Mouse (Mus musculus) kidney, postnatal 14 days (tissue): ENCODE results near the gene Emid1.

Experiments used
- DNase-seq: peaks from one replicate; pipeline ENCODE4 v3.0.0; 2022; ENCODE audit warnings: mixed read lengths

Gene Emid1

DNA sequence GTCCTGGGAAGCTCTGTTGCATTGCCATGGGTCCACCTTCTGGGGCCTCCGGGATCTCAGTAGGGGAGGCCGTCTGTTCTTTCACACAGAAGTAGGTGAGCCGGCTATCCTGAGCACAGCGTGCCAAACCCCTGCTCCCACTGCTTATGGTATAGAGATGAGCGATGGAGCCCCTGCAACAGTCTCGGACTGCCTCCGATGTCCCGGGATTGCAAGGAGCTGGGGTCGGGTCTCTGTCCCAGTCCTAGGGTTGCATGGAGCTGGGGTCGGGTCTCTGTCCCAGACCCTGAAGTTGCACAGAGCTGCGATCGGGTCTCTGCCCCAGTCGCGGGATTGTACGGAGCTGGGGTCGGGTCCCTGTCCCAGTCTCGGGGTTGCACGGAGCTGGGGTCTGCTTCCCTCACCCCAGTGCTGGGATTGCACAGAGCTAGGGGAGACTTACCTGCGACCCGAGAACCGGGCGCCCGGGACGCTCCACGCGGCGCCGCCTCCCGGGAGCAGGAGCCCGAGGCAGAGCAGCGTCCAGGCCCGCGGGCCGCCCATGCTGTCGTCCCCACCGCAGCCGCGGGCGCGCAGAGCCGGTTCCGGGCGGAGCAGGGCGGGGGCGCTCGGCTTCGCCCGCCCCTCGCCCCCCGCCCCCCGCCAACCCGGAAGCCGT lies at the start of gene Emid1:
Gene Emid1 (minus strand): TSS at position 578 of the 658 bp plus-strand sequence.
- peak; percentile 65 for DNase-seq

DNA sequence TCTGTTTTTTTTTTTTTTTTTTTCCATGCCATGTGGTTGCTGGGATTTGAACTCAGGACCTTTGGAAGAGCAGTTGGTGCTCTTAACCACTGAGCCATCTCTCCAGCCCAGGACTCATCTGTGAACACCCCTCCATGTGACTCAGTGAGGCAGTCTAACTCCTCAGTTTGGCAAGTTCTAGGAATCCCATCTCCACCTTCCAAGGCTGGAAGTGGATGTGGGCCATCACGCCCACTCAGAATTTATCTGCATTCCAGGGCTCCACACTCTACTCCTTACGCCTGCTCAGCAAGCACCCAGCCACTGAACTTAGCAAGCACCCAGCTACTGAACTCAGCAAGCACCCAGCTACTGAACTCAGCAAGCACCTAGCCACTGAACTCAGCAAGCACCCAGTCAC lies 47.8 kb upstream of the Emid1 start:
- DNase-seq = no peak

DNA sequence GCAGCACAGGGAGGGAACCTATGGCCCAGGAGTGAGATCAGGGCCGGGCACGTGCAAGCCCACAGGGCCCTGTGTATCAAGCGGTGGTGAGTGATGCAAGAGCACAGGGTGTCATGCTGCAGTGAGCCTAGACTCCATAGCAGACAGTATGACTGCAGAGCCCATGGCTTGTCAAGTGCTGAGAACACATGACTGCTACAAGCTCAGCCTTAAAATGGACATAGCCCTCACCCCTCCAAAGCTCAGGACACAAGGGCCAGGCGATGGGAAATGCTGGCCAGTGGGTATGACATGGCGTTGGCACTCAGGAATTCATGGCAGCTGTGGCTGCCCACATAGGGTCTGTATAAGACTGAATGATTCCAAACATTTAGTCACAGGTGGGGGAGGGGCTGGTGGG lies 45.0 kb upstream of the Emid1 start:
- no peak for DNase-seq

DNA sequence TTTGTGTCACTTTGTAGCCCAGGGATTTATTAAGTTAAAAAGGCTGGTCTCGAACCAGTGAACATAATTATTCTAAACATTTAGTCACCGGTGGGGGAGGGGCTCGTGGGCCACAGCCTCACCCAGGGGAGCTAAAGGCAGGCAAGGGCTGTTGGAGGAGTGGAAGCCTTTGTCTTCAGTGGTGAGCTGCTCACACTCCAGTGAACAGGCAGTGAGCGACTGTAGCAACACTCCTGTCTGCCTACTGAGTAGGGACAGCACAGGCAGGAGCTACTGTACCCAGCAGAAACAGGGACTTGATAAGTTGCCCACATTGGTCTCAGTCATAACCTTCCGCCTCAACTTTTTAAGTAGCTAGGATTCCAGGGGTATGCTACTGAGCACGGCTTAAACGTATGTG lies 44.5 kb upstream of the Emid1 start:
- no peak for DNase-seq

DNA sequence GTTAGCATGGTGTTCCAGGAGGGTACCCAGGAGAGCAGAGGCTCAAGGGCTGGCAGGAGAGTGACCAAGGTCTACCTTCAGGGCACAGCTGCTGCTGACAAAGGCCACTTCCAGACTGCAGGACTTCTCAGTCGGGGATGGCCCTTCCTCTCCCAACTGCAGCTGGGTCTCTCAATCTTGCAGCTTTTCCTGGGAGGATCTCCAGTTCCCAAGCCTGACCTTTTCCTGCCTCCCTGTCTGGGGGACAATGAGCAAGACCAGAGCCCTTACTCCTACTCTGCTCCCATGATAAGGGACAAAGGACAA lies 41.5 kb upstream of the Emid1 start:
- DNase-seq = no peak

DNA sequence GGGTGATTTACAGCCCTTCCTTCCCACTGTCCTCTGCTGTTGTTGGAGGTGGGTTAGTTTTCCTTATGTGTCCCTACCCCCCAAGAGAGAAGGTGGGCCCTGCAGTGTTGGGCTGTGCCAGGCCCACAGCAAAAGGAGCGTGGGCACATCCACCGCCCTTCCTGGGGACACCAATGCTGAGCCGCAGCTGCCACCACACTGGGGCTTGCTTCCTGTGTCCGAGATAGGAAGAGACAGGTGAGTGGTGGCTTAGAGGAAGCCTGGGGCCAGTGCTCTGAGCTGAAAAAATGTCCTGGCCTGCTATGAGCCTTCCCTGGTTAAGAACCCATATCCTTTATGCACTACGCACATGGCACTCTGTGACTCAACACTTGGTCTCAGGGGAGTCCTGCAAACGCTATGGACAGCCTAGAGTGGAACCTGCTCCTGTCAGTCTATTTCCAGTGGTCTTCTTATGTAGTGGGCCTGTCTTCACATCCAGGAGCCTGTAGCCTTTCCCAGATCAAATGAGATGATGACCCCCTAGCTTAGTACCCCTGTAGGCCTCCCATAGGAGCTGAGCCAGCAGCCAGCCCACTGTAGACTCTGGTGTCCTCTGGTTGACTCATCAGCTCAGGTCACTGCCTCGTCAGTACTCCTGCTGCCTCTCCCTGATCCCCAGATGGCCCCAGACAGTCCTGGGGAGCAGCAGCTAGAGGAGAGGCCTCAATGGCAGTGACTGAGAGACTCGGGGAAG lies 41.0 kb upstream of the Emid1 start:
- DNase-seq = no peak

DNA sequence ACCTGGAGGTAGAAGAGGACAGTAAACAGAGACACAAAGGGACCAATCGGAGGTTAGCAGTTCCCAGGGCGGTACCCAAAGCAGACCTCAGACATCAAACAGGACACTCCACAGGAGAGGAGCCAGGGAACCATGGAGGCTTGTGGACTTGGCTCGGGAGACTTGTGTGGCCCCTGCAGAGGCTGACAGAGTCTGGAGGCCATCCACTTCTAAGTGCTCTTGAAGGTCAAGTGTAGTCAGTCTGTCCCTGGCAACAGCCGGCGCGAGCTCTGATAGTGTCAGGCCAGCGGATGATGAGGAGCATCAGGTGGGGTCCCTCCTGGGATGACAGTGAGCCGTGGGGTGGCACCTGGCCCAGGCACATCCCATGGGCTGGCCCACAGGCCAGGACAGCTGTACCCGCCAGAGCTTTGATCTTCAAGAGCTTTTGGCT lies 40.0 kb upstream of the Emid1 start:
- DNase-seq = no peak

DNA sequence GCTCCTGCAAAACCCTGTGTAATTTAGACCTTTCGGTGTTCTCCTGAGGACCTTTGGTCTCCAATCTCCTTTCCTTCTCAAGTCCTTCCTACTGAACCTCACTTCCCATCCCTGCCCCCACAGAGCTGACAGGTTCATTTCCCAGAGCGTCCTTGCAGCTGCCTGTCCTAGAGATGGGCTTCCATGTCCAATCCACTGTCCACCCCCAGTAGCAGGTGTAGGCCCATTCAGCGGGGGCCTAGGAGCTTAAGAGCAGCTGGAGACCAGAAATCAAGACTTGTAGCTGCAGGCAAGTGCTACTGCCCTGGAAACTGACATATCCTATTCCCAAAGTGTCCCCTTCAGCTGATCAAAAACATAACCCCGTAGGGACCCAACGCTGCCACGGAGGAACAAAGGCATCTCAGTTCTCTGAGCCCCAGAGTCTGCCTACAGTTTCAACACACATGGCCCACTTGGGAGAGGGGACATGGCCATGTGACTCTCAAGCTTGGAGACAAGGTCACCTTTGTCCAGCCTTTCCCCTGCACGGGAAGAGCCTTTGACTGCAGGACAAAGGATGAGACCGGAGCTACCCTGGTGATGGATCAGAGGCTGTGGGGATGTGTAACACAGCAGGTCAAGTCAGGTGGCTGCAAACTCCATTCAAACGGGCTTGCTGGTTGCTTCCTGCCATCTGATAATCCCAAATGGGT lies 37.3 kb upstream of the Emid1 start:
- DNase-seq = no peak

DNA sequence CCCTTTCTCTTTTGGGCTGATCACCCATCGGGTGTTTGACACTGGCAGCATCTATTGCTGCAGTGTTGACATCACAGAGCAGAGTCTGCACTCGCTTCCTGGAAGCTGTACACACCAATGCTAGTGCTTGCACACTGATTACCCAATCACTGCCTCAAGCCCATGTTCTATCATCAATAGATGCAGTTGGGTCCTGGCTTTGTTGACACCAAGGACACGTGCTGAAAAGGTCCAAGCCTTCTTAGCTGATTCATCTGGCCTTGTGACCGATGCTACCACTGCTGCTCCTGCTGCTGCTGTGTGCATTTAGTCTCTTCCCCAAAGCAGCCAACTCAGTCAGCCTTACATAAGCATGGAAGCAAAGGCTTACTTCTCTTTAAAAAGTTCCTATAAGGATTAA lies 36.1 kb upstream of the Emid1 start:
- DNase-seq = no peak

DNA sequence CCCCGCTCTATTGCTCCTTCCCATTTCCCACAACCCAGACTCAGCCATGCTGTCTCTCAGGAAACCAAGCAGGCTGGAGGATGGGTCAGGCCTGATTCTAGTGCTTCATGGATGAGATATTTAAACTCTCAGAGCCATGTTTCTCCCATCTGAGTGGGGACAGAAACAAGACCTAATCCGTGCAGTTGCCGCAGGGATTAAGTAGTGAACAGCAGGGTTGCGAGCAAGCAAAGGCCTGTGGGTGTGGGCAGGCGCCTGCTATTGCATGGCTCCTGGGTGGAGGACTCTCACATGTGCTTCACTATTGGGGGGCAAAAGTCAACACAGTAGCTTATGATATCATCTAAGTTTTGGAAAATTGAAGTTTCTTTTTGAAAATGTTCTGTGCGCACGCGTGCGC lies 32.8 kb upstream of the Emid1 start:
- DNase-seq = no peak

DNA sequence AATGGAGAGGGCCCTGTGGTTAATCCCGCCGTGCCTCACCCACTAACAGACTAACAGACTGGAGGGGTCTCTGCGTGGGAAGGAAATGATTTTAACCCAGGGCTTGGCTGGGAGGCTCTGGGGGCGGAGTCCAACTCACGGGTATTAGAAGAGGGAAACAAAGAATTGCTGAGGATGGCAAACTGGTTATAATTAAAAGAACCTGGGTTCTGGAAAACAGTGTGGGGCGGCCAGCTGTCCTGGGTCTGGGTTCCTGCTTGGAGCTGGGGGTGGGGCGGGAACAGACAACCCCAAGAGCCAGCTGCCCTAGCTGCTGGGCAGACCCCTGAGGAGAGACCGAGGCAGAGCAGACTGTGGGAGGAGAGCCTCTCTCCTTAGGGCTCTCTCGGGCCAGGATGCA lies 32.2 kb upstream of the Emid1 start:
- DNase-seq = no peak

DNA sequence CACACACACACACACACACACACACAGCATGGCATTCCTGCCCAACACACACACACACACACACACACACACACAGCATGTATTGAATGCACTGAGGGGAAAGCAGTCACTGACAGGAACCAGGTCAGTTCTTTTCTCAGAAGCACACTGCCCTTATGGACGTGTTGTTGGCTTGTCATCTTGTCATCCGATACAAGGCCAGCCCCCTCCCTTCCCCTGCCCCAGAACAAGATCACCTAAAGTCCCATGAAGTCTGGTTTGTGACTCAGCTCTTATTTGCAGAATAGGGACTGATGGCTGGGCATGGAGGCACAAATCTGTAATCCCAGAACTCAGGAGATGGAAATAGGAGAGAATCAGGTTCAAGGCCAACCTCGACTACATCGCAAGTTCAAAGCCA lies 30.8 kb upstream of the Emid1 start:
- no peak for DNase-seq

DNA sequence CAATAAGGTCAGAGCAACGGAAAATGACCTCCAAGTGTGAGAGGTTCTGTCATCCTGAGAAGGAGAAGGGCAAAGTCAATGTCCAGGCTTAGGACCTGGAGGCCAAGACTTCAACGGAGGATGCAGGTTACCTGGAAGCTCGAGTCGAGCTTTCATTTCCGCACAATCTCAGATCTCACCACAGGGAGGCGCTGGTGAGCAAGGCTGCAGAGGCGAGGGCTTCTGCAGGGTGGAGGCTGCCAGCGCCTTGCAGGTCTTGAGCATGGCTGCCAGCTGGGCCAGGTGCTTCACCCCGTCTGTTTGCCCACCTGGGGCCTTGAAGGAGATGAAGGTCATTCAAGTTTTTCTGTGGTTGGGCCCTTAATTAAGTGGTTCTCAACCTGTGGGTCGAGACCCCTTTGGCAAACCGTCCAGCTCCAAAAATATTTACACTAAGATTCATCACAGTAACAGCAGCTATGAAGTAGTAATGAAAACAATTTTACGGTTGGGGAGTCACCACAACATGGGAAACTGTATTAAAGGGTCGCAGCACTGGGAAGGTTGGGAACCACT lies 29.9 kb upstream of the Emid1 start:
- peak; percentile 85 for DNase-seq

DNA sequence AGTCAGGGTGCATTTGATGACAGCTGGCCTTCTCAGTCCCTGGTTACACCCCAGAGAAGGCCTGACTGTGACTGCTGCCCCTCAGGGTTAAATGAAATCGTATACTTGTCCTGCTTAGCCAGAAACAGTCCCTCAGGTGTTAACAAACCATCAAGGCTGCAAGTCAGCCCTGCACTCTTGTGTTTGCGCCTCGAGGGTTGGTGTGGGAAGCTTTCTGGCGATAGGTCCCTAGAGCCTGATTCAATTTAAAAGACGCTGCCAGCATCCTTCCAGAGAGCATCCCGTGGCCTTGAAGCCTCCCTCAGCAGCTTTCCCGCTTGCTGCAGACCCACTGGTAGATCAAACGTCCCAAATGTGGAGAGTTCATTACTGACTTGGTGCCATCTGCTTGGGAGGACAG lies 27.3 kb upstream of the Emid1 start:
- no peak for DNase-seq

DNA sequence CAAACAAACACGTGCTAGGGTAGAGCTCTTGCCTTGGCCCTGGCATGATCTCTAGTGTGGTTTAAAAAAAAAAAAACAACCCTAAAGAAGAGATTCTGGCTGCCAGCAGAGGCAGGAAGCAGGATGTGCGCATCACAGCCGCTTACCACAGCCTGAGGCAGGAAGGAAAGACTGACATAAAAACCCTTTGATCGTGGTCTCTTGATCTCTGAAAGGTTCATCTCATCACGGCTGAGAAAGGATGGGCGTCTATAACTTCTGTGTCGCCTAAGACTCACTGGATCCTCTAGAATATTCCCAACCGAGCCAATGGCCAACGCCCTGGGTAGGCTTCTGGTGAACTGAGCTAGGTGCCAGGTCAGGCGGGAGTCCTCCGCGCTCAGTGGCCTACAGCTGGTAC lies 25.1 kb upstream of the Emid1 start:
- DNase-seq = peak; percentile 56

DNA sequence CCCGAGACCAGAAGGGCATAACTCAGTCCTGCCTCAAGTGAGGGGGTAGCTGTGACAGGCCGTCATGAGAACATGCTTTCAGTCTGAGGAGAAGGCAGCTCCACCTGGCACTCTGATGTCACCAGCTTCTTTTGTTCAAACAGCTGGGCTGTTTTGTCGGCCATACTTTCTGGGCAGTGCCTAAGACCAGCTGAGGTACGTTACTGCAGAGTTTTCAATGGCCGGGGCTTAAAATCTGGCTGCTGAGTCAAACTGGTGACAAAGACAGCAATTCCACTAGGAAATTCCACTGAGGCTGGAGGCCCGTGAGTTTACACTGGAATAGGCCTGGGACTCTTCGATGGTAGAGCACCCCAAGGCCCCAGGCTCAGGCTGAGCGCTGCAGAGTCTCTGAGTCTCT lies 24.6 kb upstream of the Emid1 start:
- no peak for DNase-seq

DNA sequence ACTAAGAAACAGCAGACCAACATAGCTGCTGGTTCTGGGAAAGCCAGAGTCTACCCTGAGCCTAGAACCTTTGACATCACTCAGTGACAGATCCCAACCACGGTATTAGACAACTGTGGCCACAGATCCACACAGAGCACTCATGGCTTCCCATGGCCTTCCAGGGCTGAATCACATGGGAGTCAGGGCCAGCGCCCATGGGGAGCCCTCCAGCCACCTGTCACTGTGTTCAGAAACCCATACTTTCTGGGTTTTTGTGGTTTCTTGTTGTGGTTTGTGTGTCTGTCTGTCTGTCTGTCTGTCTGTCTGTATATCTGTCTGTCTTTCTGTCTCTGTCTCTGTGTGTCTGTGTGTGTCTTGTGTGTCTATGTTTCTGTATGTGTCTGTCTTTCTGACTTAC lies 23.8 kb upstream of the Emid1 start:
- DNase-seq = no peak

DNA sequence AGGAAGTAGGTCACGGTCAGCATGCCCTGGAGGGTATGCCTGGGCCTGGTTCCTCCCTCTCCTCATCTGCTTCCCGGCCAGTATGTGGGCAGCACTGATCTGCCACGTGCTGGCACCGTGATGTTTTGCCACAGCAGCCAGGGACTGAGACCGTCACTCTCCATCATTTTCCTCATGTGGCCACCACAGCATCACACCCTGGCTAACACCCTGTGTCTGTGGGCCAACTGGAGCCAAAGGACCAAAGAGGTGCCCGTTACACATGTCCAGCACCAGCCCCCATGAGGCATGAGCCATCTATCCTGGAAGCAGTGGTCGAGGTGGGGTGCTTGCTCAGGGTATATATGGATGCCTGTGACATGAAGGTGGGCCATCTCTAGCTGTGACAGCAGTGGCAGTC lies 23.1 kb upstream of the Emid1 start:
- DNase-seq = no peak

DNA sequence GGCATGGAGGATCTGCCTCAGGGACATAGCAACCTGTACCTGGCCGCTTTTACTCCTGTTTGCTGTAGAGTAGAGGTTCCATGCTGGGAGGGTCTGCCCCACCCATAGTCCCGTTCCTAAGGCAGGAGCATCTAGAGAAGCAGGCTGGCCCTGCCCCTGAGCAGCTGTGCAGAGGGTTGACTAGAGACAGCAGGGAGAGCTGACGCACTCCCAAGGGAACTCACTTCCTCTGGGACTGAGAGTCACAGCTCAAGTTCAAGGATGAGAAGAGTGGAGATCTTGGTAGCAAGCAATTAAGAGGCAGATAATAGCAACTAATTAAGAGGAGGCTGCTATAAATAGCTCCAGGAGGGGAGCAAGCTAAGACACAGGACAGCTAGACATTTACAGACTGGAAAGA lies 20.8 kb upstream of the Emid1 start:
- DNase-seq = no peak

DNA sequence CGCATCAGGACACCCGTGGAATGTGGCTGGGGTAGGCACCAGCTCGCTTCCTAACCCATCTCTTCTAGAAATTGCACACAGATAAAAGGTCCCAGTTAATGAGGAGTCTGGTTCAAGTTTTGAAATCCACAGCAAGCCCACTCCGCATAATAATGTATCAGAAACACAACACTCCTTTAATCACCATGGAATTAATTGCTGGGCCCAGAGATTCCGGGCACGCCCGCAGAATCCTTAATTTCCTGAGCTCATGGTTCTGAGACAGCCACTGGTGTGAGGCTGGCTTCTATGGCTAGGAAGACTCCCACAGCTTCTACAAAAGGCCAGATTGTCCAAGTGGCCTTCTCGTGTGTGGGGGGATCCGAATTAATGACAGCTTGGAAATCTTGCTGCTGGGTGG lies 15.3 kb upstream of the Emid1 start:
- no peak for DNase-seq

DNA sequence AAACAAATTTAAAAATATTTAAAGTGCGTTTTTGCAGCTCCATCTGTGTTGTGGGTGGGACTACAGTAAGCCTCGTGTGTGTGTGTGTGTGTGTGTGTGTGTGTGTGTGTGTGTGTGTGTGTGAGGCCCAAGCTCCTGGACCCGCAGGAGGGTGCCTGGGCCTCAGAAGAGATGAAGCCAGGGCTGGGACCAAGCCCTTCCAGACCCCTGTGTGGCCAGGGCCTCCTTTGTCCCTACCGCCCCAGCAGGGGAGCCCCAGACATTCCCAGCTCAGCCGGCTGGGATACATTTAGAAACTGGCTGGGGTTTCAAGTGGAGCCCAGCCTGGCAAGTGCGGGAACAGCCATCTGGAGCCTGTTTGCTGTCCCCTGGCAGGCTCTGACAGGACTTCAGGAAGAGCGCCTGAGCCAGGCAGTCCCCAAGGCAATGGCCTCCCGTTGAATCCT lies 13.4 kb upstream of the Emid1 start:
- peak; percentile 27 for DNase-seq

DNA sequence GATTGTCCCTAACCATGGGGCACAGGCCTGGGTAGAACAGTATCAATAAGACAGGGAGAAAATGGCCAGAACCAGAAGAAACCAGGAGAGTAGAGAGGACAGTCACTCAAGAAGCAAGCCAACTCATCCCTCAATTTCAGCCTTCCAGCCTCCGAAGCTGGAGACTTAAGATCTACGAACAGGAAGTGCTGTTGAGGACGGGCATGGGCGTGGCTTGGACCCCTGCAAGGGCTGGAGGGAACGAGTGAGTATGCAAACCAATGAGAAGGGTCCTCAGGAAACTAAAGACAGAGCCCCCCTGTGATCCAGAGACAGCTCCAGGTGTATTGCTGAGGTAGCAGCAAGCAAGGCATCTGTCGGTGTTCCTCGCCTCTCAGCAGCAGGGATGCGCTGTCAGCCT lies 12.3 kb upstream of the Emid1 start:
- no peak for DNase-seq

DNA sequence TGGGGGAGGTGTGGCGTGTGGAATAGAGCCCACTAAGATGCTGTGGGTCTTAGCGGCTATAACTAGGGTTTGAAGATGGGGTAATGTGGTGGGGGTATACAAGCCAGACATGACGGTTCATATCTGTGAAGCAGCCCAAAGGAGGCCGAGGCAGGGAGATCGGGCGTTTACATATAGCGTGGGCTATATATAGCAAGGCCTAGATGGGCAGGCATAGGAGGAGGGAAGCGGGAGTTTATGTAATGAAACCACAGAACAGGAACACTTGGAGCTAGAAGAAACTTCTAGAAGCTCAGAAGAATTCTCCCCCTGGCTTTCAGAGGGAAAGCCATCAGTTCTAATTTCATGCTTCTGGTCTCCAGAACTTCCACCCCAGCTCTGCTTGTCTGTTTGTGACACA lies 11.4 kb upstream of the Emid1 start:
- no peak for DNase-seq
